Mouse (Mus musculus) stomach, postnatal 0 days (tissue): ENCODE data around the gene Coq8b. TPM values are rescaled to one million over a fixed set of nuclear protein-coding genes. Genes with fewer than 3 reads are reported as not detected.
A peak's percentile ranks its signal among the peaks of the same experiment; 100 is the strongest.

Experiments
- ATAC-seq: fragments of 200-750 bp; cut with Nextera tagmentation; 2 replicates; pipeline ENCODE4 v1.8.0; 2017; ENCODE audit not compliant: low FRiP score, low TSS enrichment
- DNase-seq: peaks from one replicate; pipeline ENCODE4 v3.0.0-alpha.2; 2016; ENCODE audit warnings: low spot score
- H3K27ac ChIP-seq: fragments of 300-500 bp; sonication (generic); replicated peaks from 2 replicates; pipeline ENCODE4 v1.5.1; 2014; ENCODE audit warnings: mild to moderate bottlenecking, control low read depth
- H3K27me3 ChIP-seq: fragments of 300-500 bp; sonication (generic); 2 replicates; pipeline ENCODE4 v1.6.1; 2014; ENCODE audit warnings: low read length; ENCODE audit not compliant: control insufficient read depth, insufficient read depth
- H3K36me3 ChIP-seq: fragments of 300-500 bp; sonication (generic); 2 replicates; pipeline ENCODE4 v1.6.1; 2014; ENCODE audit warnings: low read length, mixed read lengths; ENCODE audit not compliant: control insufficient read depth, insufficient read depth
- H3K4me1 ChIP-seq: fragments of 300-500 bp; sonication (generic); replicated peaks from 2 replicates; pipeline ENCODE4 v1.6.1; 2014; ENCODE audit warnings: antibody characterized with exemption; ENCODE audit not compliant: control insufficient read depth, insufficient read depth
- H3K4me2 ChIP-seq: fragments of 300-500 bp; sonication (generic); replicated peaks from 2 replicates; pipeline ENCODE4 v1.6.1; 2014; ENCODE audit warnings: low read depth, mild to moderate bottlenecking, control low read depth, moderate library complexity
- H3K4me3 ChIP-seq: fragments of 300-500 bp; sonication (generic); 2 replicates; pipeline ENCODE4 v1.5.1; 2014; ENCODE audit warnings: low read depth, low read length, control low read depth
- H3K9ac ChIP-seq: fragments of 300-500 bp; sonication (generic); 2 replicates; pipeline ENCODE4 v1.6.1; 2014; ENCODE audit warnings: mild to moderate bottlenecking, low read length, control low read depth, mixed read lengths
- H3K9me3 ChIP-seq: fragments of 300-500 bp; sonication (generic); 2 replicates; pipeline ENCODE4 v1.6.1; 2016; ENCODE audit warnings: low read length; ENCODE audit not compliant: control insufficient read depth
- CTCF ChIP-seq: IDR thresholded peaks from 2 replicates; pipeline ENCODE4 v1.5.1; 2016; ENCODE audit warnings: antibody characterized with exemption, low read depth, mild to moderate bottlenecking, moderate library complexity
- EP300 ChIP-seq: optimal IDR thresholded peaks from 2 replicates; pipeline ENCODE3; 2016; ENCODE audit warnings: antibody characterized with exemption
- WGBS: fragments of 180-500 bp; shearing (Covaris S2); extraction: QIAGEN DNeasy Blood & Tissue Kit; methylation state at CpG from one replicate; pipeline ENCODE4 v1.1.7; 2014; 5-methylcytosine and 5-hydroxymethylcytosine counted together
- polyA plus RNA-seq: library from polyadenylated mRNA; unstranded; fragments of >200 nt; fragmentation: Nextera tagmentation; extraction: Ambion mirVana; gene quantifications from 2 replicates; pipeline ENCODE4 v1.2.1, GENCODE M21; 2015

Coq8b gene
- polyA plus RNA-seq, 1 experiment from 2014 or later: 25.0 TPM

- H3K4me1 ChIP-seq: no peaks in the 10 kb centered on the region
- no peak overlapping the region for H3K4me2 ChIP-seq
- DNase-seq (no peak), ATAC-seq (no peak)
- H3K9ac ChIP-seq: no peak overlapping the region
- TF ChIP-seq CTCF: peak; percentile 76
- TF ChIP-seq EP300: no peak
- no peak overlapping the region for H3K4me3 ChIP-seq
- WGBS: 90% methylated on average over 3 of the region's 3 CpGs
- H3K36me3 ChIP-seq: peaks cover 16% of the 10 kb centered on the region
- no peaks in the 10 kb centered on the region for H3K27me3 ChIP-seq
- no peaks in the 10 kb centered on the region for H3K9me3 ChIP-seq
- no peak overlapping the region for H3K27ac ChIP-seq
These were observed 44.4 kb downstream of the Coq8b start for GRCm38 (mm10) chr7:27277191-27277590.

GRCm38 (mm10) chr7:27281717-27282116 lies 48.9 kb downstream of the Coq8b start:
- Histone ChIP-seq H3K4me1 (no peaks in the 10 kb centered on the region), H3K9ac (no peak overlapping the region), H3K27me3 (no peaks in the 10 kb centered on the region), H3K27ac (no peak overlapping the region), H3K4me2 (no peak overlapping the region), H3K36me3 (peaks cover 12% of the 10 kb centered on the region), H3K4me3 (no peak overlapping the region), H3K9me3 (no peaks in the 10 kb centered on the region)
- 67% methylated on average over 13 of the region's 13 CpGs for WGBS
- DNase-seq (no peak), ATAC-seq (no peak)
- no peak for TF ChIP-seq EP300
- no peak for TF ChIP-seq CTCF

DNA sequence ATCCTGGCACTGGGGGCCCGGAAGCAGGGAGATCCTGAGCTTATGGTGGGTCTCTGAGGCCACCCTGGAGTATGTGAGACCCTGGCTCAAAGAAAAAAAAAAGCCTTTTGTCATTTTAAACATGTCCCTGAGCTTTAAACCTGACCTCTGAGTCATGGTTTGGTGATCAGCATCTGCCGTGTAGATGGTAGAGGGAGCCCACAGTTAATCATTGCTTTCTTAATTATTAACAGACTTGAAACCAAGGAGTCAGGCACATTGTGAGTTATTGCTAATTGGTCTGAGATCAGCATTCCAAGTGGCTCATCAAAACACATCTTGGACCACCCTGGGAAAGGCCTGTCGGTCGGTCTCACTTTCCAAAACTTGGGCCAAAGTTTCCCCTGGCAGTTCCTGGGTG lies 49.4 kb downstream of the Coq8b start:
- DNase-seq (no peak), ATAC-seq (no peak)
- H3K4me1 ChIP-seq: no peaks in the 10 kb centered on the region
- H3K4me2 ChIP-seq: no peak overlapping the region
- H3K27me3 ChIP-seq: no peaks in the 10 kb centered on the region
- H3K36me3 ChIP-seq: peaks cover 12% of the 10 kb centered on the region
- no peak overlapping the region for H3K27ac ChIP-seq
- H3K4me3 ChIP-seq: no peak overlapping the region
- TF ChIP-seq EP300 (no peak), CTCF (no peak)
- no peaks in the 10 kb centered on the region for H3K9me3 ChIP-seq
- whole genome bisulfite sequencing: 56% methylated on average over 4 of the region's 4 CpGs
- H3K9ac ChIP-seq: no peak overlapping the region

- DNase-seq (peak; percentile 51), ATAC-seq (peak; percentile 75)
- peak overlapping the region; percentile 65; the same call in 1 of the 2 replicates for H3K27ac ChIP-seq
- H3K9me3 ChIP-seq: no peaks in the 10 kb centered on the region
- peak overlapping the region; percentile 23; the same call in 1 of the 2 replicates for H3K9ac ChIP-seq
- peaks cover 8% of the 10 kb centered on the region; the same call in 1 of the 2 replicates for H3K36me3 ChIP-seq
- TF ChIP-seq EP300: no peak
- TF ChIP-seq CTCF: peak; percentile 65
- 0 out of 2 replicates have a peak overlapping the region, but pooled peaks have one; percentile 15 for H3K4me2 ChIP-seq
- no peaks in the 10 kb centered on the region for H3K27me3 ChIP-seq
- WGBS: 3% methylated on average over 28 of the region's 28 CpGs
- peak overlapping the region; percentile 8; the same call in 1 of the 2 replicates for H3K4me3 ChIP-seq
- H3K4me1 ChIP-seq: no peaks in the 10 kb centered on the region
These were observed 52.3 kb downstream of the Coq8b start for GRCm38 (mm10) chr7:27284865-27285697.

DNA sequence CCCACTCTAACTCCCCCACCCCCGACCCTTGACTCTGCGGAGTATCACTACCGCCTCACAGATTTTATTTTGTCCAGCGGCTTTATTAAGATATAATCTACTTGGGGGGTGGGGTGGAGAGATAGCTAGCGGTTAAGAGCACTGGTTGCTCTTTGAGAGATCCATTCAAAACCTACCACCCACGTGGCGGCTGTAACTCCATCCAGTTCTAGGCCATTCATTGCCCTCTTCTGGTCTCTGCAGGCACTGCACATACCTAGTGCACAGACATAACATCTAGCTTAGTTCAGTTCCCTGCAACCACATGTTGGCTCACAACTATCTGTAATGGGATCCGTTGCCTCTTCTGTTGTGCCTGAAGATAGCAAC lies 52.9 kb downstream of the Coq8b start:
- Histone ChIP-seq H3K4me1 (no peaks in the 10 kb centered on the region), H3K4me2 (0 out of 2 replicates have a peak overlapping the region, but pooled peaks have one; percentile 15), H3K36me3 (peaks cover 5% of the 10 kb centered on the region; the same call in 1 of the 2 replicates), H3K9ac (no peak overlapping the region), H3K27ac (peak overlapping the region; percentile 65; the same call in 1 of the 2 replicates), H3K9me3 (no peaks in the 10 kb centered on the region), H3K27me3 (no peaks in the 10 kb centered on the region), H3K4me3 (no peak overlapping the region)
- DNase-seq (peak; percentile 74), ATAC-seq (peak; percentile 76)
- WGBS: 4% methylated on average over 8 of the region's 8 CpGs
- TF ChIP-seq EP300 (no peak), CTCF (peak; percentile 89)

- no peaks in the 10 kb centered on the region for H3K36me3 ChIP-seq
- H3K27ac ChIP-seq: no peak overlapping the region
- TF ChIP-seq CTCF (no peak), EP300 (no peak)
- ATAC-seq (no peak), DNase-seq (no peak)
- H3K9me3 ChIP-seq: no peaks in the 10 kb centered on the region
- no peak overlapping the region for H3K4me3 ChIP-seq
- no peaks in the 10 kb centered on the region for H3K4me1 ChIP-seq
- H3K27me3 ChIP-seq: no peaks in the 10 kb centered on the region
- H3K9ac ChIP-seq: no peak overlapping the region
- WGBS: 86% methylated on average over 7 of the region's 7 CpGs
- H3K4me2 ChIP-seq: no peak overlapping the region
These were observed 55.9 kb downstream of the Coq8b start for GRCm38 (mm10) chr7:27288732-27289131.
